Mouse (Mus musculus) heart, embryonic 14.5 days (tissue): ENCODE measurements around the gene Naa25. TPM values are rescaled to one million over a fixed set of nuclear protein-coding genes. Genes with fewer than 3 reads are reported as not detected.
A peak's percentile ranks its signal among the peaks of the same experiment; 100 is the strongest.

Experiments used
- ATAC-seq: fragments of 200-750 bp; cut with Nextera tagmentation; 2 replicates; pipeline ENCODE4 v1.8.0; 2017; ENCODE audit warnings: low read depth, moderate TSS enrichment; ENCODE audit not compliant: insufficient number of reproducible peaks, insufficient read depth, low FRiP score
- H3K27ac ChIP-seq, 2 experiments: fragments of 200-500 bp in 1 of 2; fragments of 300-500 bp in 1 of 2; sonication (generic) in 1 of 2; replicated peaks in 1 of 2; 2 replicates each; pipeline ENCODE4 v1.5.1; 2012 to 2014; ENCODE audit warnings: low read depth in 2 of 2, low read length in 2 of 2, control low read depth in 1 of 2, mild to moderate bottlenecking in 1 of 2, mixed read lengths in 1 of 2; ENCODE audit not compliant: control insufficient read depth in 1 of 2, insufficient read depth in 1 of 2
- H3K27me3 ChIP-seq: fragments of 300-500 bp; sonication (generic); 2 replicates; pipeline ENCODE4 v1.6.1; 2014; ENCODE audit warnings: mild to moderate bottlenecking, low read length, control low read depth; ENCODE audit not compliant: control insufficient read depth, insufficient read depth
- H3K36me3 ChIP-seq: fragments of 300-500 bp; sonication (generic); 2 replicates; pipeline ENCODE4 v1.6.1; 2014; ENCODE audit warnings: mild to moderate bottlenecking, control low read depth, low read length, mixed read lengths; ENCODE audit not compliant: control insufficient read depth, insufficient read depth
- H3K4me1 ChIP-seq, 2 experiments: fragments of 200-500 bp in 1 of 2; fragments of 300-500 bp in 1 of 2; sonication (generic) in 1 of 2; 2 replicates each; pipeline ENCODE4 v1.6.1; 2012 to 2014; ENCODE audit warnings: low read length in 2 of 2, control low read depth in 1 of 2, mixed read lengths in 1 of 2; ENCODE audit not compliant: control insufficient read depth in 2 of 2, insufficient read depth in 2 of 2
- H3K4me2 ChIP-seq: fragments of 300-500 bp; sonication (generic); 2 replicates; pipeline ENCODE4 v1.6.1; 2014; ENCODE audit warnings: mild to moderate bottlenecking, low read length
- H3K4me3 ChIP-seq, 2 experiments: fragments of 200-500 bp in 1 of 2; fragments of 300-500 bp in 1 of 2; sonication (generic) in 1 of 2; 2 replicates each; pipeline ENCODE4 v1.5.1; 2012 to 2014; ENCODE audit warnings: low read length in 2 of 2, mild to moderate bottlenecking in 2 of 2, control low read depth in 1 of 2, low read depth in 1 of 2, moderate library complexity in 1 of 2; ENCODE audit not compliant: control insufficient read depth in 1 of 2, insufficient read depth in 1 of 2
- H3K9ac ChIP-seq: fragments of 300-500 bp; sonication (generic); 2 replicates; pipeline ENCODE4 v1.6.1; 2014; ENCODE audit warnings: mild to moderate bottlenecking, low read length
- H3K9me3 ChIP-seq: fragments of 300-500 bp; sonication (generic); 2 replicates; pipeline ENCODE4 v1.6.1; 2016; ENCODE audit warnings: low read length, control low read depth; ENCODE audit not compliant: control insufficient read depth
- WGBS: fragments of 180-500 bp; shearing (Covaris S2); extraction: QIAGEN DNeasy Blood & Tissue Kit; methylation state at CpG from one replicate; pipeline ENCODE4 v1.1.7; 2014; 5-methylcytosine and 5-hydroxymethylcytosine counted together
- polyA plus RNA-seq: library from polyadenylated mRNA; unstranded; fragments of >200 nt; fragmentation: Nextera tagmentation; extraction: Ambion mirVana; gene quantifications from 2 replicates; pipeline ENCODE4 v1.2.1, GENCODE M21; 2014

Naa25 gene
- polyA plus RNA-seq, 1 experiment from 2014 or later: 32.8 TPM

DNA sequence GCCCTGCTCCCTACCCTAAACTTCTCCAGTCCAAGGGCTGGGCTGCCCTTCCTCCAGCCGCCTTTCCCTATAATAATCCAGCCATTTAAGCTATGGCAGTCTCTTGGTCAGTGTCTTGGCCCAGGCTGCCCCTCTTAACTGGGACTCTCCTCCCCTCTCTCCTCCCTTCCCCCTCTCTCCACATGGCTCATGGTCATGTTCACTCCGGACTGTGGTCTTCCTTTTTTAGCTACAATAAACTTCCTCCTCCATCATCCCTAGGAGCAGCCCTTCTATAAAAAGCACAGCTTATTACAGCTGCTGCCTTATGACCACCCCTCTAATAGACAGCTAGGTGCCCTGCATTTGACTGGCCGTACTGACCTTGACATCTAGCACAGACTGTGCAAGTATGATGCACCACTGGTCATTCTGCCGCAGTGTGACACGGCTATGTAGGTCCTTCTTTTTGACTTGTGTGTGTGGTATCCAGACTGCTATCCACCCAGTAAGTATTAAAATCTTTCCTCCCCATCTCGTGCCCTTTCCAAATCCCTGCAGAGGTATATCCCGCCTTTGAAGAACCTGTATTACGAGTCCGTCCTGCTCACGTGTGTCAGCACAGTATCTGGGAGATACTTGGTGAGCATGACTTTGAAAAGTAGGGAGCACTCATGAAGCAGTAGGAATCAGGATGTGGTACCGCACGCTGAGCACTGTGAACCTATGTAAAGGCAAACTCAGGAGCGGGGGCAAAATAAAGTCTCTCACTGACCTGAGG, 56.2 kb downstream of the Naa25 start:
- ATAC-seq: 0 out of 2 replicates have a peak, but pooled peaks have one; percentile 2
- Histone ChIP-seq H3K36me3 (peaks cover 13% of the 10 kb centered on the region), H3K4me1 (peaks cover 20 to 25% of the 10 kb centered on the region in 2 experiments), H3K9ac (peak overlapping the region; percentile 96), H3K9me3 (no peaks in the 10 kb centered on the region), H3K4me2 (peak overlapping the region; percentile 87), H3K27me3 (no peaks in the 10 kb centered on the region), H3K4me3 (peak overlapping the region in 1 of 2 experiments; percentile 91; a peak in 1 of 4 replicates), H3K27ac (peak overlapping the region; percentile 89 to 98)
- WGBS: 62% methylated on average over 13 of the region's 13 CpGs

- Histone ChIP-seq H3K4me1 (peaks cover 20 to 25% of the 10 kb centered on the region in 2 experiments), H3K9ac (peak overlapping the region; percentile 96), H3K27me3 (no peaks in the 10 kb centered on the region), H3K9me3 (no peaks in the 10 kb centered on the region), H3K4me3 (no peak overlapping the region), H3K4me2 (peak overlapping the region; percentile 87), H3K36me3 (peaks cover 7% of the 10 kb centered on the region), H3K27ac (peak overlapping the region; percentile 89 to 98)
- 70% methylated on average over 3 of the region's 3 CpGs for WGBS
- no peak for ATAC-seq
Observed at GRCm38 (mm10) chr5:121454503-121454782, 56.7 kb downstream of the Naa25 start.

DNA sequence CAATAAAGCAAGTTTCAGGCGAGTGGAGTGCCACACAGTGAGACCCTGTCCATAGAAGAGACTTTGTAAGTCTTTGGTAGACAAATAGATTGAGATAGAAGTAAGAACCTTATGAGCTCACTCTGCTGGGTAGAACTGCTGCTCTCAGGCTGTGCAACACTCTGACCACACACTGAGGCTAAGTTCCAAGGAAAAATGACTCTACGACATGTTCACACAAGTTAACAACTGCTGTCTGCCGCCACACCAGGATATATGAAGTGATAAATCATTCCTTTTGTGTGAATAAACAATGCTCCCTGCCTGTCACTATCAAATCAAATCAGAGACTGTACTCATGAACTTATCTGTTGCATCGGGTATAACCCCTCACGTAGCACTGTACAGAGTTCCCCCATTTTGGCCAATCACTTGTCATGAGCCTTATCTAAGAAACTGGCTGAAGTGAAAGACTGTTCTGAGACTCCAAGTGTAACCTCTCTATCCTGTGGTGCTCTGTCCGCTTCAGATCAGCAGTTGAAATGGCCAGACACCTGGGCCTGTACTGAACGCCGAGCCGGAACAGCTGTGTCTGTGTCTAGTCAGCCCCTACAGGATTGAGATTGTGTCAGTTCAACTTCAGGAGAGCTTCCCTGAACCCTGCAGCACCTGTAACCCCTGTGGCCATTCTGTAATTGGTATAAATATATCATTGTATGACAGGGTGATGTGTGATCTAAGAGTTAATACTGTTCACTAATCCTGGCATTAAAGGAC, 58.0 kb downstream of the Naa25 start:
- H3K27ac ChIP-seq: no peak overlapping the region
- H3K4me2 ChIP-seq: no peak overlapping the region
- H3K9ac ChIP-seq: no peak overlapping the region

GRCm38 (mm10) chr5:121461339-121462170, 63.8 kb downstream of the Naa25 start:
- H3K4me1 ChIP-seq: peaks cover 5 to 14% of the 10 kb centered on the region in 2 experiments; a peak in 2 of 4 replicates
- no peak overlapping the region for H3K9ac ChIP-seq
- H3K27ac ChIP-seq: no peak overlapping the region
- no peak overlapping the region for H3K4me3 ChIP-seq
- no peaks in the 10 kb centered on the region for H3K36me3 ChIP-seq
- H3K9me3 ChIP-seq: no peaks in the 10 kb centered on the region
- WGBS: 28% methylated on average over 4 of the region's 4 CpGs
- ATAC-seq: no peak
- no peak overlapping the region for H3K4me2 ChIP-seq
- H3K27me3 ChIP-seq: no peaks in the 10 kb centered on the region

More for the DNA sequence above, 58.0 kb downstream of the Naa25 start:
- Histone ChIP-seq H3K27me3 (no peaks in the 10 kb centered on the region), H3K4me3 (no peak overlapping the region), H3K4me1 (peaks cover 20 to 25% of the 10 kb centered on the region in 2 experiments), H3K36me3 (no peaks in the 10 kb centered on the region), H3K9me3 (no peaks in the 10 kb centered on the region)
- whole genome bisulfite sequencing: 62% methylated on average over 9 of the region's 9 CpGs
- ATAC-seq: no peak

DNA sequence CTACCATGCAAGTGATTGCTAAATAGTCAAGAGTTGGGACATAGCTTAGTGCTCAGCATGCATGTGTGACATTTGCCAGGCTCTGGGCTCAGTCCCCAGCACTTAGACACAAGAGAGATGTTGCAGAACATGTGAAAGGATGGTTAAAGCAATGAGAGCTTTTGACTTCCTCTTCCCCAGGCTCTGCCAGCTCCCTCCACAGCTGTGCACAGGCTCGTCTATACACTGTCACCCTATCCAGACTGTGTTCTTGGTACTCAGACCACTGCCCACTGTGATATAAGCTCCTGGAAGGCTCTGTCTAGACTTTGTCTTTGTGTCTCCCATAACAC, 64.4 kb downstream of the Naa25 start:
- no peak overlapping the region for H3K9ac ChIP-seq

GRCm38 (mm10) chr5:121462967-121463366, 65.2 kb downstream of the Naa25 start:
- ATAC-seq: no peak
- Histone ChIP-seq H3K9ac (no peak overlapping the region), H3K4me3 (no peak overlapping the region), H3K27ac (no peak overlapping the region), H3K4me1 (peaks cover 5 to 14% of the 10 kb centered on the region in 2 experiments; a peak in 2 of 4 replicates), H3K9me3 (no peaks in the 10 kb centered on the region), H3K4me2 (no peak overlapping the region), H3K36me3 (no peaks in the 10 kb centered on the region), H3K27me3 (no peaks in the 10 kb centered on the region)
- WGBS: 65% methylated on average over 5 of the region's 5 CpGs

More for the DNA sequence above, 64.4 kb downstream of the Naa25 start:
- Histone ChIP-seq H3K4me1 (peaks cover 5 to 14% of the 10 kb centered on the region in 2 experiments; a peak in 2 of 4 replicates), H3K36me3 (no peaks in the 10 kb centered on the region), H3K4me3 (no peak overlapping the region), H3K9me3 (no peaks in the 10 kb centered on the region), H3K27ac (no peak overlapping the region), H3K27me3 (no peaks in the 10 kb centered on the region), H3K4me2 (no peak overlapping the region)
- WGBS: 8% methylated on average over 1 of the region's 1 CpGs
- no peak for ATAC-seq

GRCm38 (mm10) chr5:121463601-121464250, 66.0 kb downstream of the Naa25 start:
- Histone ChIP-seq H3K9me3 (no peaks in the 10 kb centered on the region), H3K4me1 (peaks cover 5 to 14% of the 10 kb centered on the region in 2 experiments; a peak in 2 of 4 replicates), H3K4me3 (no peak overlapping the region), H3K9ac (no peak overlapping the region), H3K4me2 (no peak overlapping the region), H3K27ac (no peak overlapping the region), H3K27me3 (no peaks in the 10 kb centered on the region), H3K36me3 (no peaks in the 10 kb centered on the region)
- no peak for ATAC-seq
- WGBS: 64% methylated on average over 5 of the region's 5 CpGs
